Mouse (Mus musculus) telencephalon, adult 2 months (tissue): ENCODE results near the gene Xpo6.

Source experiments
- DNase-seq: peaks from one replicate; pipeline ENCODE4 v3.0.0-alpha.2; 2011; ENCODE audit warnings: low read depth, low spot score

Xpo6 gene

DNA sequence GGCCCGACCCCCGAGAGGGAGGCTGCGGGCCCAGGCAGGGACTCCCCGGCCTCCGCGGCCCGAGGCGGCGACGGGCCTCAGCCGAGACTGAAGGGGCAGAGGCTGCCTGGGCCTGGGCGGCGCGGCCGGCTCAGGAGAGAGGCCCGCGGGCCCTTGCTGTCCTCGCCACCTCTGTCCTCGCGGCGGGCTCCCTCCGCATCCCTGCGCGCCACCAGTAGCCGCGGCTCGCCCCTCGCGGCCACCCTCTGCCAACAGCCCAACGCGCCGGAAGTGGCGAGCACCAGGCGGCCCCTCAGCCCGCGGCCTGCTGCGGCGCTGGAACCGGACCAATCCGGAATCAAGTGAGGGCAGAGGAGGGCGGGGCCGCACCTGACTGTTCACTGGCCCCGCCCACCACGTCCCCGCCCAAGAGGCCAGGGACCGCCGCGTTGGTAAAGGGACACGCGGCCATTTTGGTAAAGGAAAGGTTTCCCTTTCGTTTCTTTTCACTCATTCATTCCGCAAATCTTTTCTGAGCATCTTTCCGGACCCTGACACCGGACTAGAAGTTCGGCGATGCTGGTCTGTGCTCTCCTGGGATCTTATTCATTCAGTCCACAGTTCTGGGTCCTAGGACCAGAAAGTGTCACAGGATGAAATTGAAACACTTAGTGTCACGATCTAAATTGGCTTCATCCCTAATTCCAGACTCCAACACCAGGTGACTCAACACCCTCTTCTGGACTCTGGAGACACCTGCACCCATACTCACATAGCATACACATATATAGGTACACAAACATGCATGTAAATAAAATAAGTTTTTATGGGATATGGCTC lies at the start of gene Xpo6:
Xpo6 (minus strand) TSS at position 324 of the 819 bp plus-strand sequence.
- peak; percentile 85 for DNase-seq

DNA sequence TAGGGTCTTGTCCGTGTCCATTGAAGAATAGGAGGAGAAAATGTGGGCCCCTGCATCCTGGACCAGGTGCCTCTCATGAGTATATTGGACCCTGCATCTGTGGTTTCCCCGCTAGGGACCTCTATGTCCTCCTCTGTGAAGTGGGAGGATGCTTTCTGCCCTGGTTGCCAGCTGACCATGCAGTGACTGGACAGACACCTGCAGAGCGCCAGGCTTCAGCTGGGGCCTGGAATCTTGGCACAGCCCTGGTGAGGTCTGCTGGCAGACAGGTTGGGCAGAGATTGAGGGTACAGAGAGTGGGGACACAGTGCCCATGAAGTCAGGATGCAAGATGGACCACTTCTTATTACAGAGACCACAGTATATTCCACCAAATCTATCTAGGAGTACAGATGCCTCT lies 49.7 kb upstream of the Xpo6 start:
- no peak for DNase-seq

DNA sequence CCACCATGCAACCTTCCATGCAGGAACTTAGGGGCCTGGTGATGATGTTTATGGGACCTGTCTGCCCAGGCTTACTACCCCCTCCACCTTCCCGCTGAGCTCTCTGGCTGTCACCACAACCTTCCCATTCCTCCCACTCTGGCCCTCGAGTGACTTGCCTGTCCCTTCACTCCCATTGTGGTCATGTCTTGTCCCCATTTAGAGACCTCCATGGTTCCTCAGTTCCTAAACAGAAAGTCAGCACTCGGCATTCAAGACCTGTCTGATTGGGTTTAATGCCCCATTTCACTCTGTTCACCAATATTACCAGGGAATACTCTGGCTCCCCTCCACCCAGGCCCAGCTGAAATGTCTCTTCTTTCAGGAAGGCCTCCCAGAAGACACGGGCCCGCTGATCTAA lies 48.8 kb upstream of the Xpo6 start:
- DNase-seq, result no peak

DNA sequence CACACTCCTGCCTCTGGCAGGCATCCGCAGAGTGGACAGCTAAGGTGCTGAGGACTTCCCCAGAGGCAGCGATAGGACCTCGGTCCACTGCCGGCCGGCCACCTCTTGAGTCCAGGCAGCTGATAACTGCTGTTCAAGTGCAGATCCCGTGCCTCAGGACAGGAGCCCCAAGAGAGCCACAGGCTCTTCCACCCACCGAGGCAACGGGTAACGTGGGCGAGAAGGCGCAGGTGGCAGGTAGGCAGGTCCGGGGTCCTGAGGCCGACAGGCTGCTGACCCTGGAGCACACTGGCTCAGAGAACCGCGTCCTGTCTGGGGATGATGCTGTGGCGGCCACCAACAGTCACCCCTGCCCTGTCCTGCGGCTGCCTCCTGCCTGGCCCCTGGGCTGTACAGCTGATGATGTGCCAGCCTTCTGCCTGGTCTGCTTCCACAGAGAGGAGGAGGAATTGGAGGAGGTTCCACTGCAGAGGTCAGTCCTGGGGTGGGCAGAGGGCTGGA lies 48.4 kb upstream of the Xpo6 start:
- no peak for DNase-seq

DNA sequence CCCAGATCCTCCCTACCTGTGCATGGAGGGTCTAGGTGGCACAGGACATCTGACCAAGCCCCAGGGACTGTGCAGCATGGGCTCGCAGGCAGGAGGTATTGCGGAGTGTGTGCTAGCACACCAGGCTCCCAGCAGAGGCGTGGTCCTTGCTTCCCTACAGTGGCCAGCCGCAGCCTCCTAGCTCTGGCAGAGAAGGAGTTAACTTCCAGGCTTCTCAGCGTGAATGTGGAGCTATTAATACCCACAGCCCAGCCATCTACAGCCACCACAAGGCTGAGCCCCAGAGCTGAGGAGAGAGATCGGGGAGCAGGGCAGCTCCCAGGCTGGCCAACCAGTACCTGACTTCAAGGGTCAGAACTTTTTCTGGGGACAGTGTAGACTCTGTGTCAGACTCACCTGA lies 47.8 kb upstream of the Xpo6 start:
- no peak for DNase-seq

DNA sequence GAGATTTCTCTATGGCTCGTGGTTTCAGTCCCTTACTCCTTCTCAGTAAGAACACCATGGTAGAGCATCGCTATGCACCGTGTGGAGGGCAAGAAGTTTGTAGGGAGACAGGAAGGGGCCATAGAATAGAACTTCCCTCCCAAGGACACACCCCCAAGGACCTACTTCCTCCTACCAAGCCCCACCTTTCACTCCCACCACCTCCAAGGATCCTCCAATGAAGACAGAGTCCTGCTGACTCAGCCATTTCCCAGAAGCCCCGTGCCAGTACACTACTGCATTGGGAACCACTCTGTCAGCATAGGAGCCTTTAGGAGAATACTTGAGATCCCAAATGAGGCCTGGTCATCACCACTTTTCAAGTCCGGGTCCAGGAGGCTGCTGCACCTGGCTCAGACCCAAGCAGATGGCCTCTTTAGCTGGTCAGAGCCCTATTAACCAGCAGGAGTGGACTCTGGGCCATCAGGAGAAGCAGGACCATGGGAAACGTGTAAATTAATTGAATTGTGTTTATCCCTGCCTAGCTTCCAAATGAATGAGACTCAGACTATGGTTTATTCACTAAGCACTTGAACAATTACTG lies 44.0 kb upstream of the Xpo6 start:
- DNase-seq, result no peak

DNA sequence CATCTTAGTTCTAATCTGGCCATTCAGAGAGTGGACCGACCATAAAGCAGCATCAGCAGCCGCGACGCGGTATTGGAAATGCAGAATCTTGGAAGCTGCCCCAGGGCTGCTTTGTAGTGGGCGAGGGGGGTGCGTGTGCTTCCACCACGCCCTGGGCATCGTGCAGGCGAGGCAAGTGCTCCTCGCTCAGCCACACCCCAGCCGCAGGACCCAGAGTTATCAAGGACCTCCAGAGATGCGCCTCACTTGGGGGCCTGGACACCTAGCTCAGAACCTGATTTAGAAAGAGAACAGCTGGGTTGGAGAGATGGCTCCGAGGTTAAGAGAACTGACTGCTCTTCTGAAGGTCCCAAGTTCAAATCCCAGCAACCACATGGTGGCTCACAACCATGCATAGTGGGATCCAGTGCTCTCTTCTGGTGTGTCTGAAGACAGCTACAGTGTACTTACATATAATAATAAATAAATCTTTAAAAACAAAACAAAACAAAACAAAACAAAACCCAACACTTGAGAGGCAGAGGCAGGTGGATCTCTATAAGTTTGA lies 40.6 kb upstream of the Xpo6 start:
- DNase-seq, result no peak

DNA sequence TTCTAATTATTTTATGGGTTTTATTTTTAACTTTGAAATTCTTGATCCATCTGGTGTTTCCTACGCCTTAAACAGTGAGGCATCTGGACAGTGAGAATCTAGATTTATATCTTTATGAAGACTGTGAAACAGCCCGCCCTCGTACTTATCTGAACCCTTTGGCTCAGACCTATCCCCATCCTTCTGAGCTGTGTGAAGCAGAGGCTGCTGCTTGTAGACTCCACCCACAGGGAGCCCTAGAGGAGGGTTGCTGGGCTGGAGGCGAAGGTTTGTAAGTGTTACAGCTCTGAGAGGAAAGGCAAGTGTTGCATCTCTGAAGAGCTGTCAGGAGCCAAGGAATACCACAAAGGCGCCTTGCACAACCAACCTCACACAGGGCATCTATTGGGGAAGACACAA lies 36.5 kb upstream of the Xpo6 start:
- peak; percentile 86 for DNase-seq

DNA sequence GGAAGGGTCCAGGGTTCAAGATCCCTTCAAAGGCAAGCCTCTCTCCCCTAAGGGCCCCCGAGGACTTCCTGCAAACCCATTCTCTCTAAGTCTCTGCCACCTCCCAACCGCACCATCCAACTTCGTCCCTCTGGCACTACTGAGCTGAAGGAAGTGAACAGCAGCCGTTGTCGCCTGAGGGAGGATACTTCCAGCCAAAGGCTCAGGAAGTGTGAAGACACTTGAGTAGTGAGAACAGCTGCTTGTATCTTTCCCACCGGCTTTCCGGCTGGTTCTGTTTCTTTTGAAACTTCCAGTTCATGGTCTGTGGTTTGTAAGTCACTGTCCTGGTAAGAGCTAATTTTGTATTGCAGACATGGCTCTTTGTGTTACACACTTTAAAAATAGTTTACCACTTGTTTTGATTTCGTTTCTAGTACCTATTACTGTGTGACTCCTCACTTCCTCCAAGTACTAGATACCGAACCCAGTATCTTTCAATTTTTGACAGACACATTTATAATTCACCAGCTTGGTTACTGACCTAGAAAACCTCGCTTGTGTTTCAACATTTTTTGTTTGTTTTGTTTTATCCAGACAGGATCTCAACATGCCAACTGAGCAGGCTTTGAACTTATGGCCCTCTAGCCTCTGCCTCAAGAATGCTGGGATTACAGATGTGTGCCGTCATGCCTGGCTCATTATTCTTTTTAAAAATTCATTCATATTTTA lies 35.9 kb upstream of the Xpo6 start:
- peak; percentile 87 for DNase-seq

DNA sequence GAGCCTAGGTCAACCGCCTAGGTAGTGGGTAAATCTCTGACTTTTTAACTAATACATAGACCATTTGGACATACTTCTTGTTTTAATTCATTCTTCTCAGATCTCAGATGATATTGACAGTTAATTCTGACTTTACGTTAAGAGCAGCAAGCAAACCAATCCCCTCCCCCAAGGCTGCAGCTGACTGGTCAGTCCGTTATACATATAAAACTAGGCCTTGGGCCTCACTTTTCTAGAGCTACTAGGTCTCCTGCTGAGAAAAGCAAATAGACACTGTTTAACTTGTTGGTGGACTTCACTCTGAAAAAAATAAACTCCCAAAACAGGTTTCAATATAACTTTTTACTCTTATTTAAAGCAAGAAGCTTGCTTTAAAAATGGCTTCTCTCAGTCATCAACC lies 34.3 kb upstream of the Xpo6 start:
- no peak for DNase-seq

DNA sequence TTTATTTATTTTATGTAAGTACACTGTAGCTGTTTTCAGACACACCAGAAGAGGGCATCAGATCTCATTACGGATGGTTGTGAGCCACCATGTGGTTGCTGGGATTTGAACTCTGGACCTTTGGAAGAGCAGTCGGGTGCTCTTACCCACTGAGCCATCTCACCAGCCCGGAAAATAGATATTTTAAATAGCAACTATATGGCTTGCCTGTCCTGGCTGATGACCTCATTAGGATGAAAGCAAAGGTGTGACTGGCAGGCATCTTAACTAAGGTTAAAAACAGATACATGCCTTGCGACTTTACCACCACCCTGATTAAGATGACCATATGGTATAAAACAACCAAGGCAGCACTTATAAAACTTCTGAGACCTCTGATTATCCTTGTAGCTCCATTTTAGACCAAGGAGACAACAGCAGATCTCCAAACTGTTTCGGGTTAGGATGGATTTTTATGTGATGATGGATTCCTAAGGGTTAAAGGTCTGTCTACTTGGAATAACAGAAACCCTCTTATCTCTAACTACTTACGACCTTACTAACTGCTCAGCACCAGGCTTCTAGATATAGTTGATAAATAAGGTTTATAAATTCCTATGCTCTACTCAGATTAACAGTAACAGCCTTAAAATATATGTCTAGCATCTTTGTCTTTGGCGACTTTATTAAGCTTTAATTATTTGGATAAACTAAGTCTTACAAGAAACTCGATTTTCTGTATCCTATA lies 32.2 kb upstream of the Xpo6 start:
- DNase-seq, result no peak

DNA sequence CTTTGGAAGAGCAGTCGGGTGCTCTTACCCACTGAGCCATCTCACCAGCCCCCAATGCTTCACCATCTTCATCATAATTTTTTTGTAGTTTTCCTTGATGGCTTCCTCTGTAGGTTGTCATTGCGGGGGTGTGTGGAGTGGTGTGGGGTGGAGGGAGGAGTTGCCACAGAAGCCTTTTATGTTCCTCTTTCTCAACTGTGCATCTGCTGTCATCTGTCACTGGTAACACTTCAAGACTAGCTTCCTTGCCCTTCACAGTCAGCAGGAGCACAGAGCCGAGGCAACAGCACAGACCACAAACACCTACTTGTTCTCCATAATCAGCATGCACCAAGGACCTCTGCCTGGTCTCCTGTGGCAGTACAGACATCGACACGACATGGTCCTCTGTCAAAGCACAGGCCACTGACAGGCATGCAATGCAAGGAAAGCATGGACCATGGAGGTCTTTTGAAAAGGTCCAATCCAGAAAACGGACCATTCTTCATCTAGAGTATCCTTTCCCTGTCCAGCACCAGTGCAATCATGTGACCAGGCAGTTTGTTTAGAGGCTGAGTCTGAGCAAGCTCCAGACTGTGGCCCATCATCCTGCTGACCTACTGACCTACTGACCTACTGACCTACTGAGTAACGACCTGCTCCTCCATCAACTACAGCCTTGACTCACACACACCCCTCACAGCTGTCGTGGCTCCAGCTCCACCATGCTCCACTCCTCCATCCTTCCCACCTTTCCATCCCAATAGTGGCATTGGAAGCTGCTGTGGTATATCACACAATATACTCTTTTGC lies 30.3 kb upstream of the Xpo6 start:
- no peak for DNase-seq

DNA sequence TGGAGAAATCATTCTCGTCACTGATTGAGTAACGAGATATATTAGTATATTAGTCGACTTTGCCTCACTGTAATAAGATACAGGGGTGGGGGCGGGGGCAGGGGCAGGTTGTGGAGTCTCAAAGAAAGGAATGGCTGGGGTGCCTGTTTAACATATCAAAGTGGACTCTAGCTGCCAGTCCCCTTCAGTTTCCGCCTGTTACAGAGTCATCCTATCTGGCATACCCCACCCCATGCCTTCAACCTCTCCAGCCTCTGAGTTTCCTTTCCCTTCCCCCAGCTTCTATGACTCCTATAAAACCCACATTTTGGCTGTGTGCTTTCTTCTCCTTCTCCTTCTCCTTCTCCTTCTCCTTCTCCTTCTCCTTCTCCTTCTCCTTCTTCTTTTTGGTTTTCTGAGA lies 25.8 kb upstream of the Xpo6 start:
- DNase-seq, result no peak

DNA sequence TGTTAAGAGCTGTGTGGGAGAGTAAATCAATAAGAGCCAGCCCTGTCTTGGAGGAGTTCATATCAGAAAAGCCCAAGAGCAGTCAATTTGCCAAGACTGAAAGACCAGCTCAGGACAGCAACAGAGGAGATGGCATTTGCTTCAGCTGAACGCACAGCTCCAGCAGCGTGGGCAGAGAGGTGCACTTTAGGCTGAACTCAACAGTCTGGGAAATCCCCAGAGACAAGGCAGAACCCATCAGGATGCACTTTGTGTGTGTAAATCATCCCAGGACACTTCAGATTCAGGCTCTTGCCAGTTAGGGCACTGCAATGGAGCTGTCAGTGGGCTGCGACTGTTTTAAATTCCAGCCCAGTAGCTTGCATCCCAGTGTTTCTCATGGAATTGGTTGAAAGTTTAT lies 22.5 kb upstream of the Xpo6 start:
- no peak for DNase-seq

DNA sequence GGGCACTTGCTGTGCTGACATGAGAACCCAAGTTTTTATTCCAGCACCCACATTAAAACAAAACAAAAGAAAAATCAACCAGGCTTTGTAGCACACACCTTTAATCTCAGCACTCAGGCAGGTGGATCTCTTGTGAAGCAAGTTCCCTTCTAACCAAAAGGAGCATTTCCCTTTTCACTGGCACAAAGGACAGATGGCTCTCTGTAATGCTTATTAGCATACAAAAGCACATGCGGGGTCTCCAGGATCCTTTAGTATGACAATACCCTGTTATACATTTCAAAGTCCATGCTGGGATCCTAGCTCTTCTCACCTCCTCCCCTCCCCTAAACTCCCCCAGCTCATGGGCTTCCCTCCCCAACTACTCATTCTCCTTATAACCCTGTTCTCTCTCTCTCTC lies 20.3 kb upstream of the Xpo6 start:
- DNase-seq, result no peak

DNA sequence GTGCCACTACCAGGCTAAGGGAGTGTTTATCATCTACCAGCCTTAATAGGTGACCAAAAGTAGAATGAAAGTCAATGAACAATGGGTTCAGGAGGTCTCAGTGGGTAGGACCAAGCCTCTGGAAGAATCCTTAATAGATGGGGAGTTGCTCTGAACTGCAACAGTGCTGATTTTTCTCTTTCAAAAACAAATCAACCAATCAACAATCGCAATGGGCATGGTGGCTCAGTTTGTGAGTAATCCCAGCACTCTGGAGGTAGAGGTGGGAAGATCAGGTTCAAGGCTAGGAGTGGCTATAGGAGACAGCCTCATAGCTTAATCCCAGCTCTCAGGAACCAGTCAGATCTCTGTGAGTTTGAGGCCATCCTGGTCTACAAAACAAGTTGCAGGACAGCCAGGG lies 18.0 kb upstream of the Xpo6 start:
- no peak for DNase-seq

DNA sequence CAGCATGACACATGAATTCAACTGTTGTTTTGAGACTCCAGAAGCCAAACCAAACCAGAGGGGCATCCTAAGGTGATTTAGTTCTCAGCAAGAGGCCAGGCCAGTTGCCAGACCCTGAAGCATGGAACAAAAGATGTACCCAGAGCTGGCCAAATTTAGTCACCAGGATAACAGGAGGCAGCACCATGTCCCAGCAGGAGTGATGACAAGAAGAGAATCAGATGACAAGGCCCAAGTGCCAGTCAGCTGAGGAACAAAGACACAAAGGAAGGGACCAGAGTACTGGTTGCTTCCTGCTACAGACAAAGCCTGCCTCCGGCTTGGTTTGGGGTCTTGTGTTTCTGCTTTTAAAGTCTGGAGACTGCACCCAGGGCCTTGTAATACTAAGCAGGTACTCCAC lies 16.6 kb upstream of the Xpo6 start:
- no peak for DNase-seq

DNA sequence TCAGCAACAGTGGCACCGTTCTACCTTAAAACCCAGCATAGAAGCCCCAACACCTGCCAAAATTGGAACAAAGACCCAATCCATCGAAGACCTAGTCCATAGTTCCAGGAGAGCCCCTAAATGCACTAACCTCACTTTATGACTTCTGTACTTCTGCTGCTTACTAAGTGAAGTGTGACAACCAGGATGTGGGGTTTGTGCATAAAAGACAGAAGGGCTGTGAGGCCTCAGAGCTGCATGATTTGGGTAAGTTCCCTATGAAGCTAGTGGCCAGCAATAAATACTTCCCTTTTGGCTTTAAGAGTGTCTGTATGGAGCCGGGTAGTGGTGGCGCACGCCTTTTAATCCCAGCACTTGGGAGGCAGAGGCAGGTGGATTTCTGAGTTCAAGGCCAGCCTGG lies 10.6 kb upstream of the Xpo6 start:
- DNase-seq, result no peak

DNA sequence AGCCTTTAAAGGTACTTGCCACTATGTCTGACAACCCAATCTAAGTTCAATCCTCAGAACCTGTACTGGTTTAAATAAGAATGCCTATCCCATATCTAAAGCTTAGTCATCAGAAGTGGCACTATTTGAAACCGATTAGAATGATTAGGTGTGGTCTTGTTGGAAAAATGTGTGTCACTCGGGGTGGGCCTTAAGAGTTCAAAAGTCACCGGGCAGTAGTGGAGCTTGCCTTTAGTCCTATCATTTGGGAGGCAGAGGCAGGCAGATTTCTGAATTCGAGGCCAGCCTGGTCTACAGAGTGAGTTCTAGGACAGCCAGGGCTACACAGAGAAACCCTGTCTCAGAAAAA lies 670 bp upstream of the Xpo6 start:
- DNase-seq, result no peak

DNA sequence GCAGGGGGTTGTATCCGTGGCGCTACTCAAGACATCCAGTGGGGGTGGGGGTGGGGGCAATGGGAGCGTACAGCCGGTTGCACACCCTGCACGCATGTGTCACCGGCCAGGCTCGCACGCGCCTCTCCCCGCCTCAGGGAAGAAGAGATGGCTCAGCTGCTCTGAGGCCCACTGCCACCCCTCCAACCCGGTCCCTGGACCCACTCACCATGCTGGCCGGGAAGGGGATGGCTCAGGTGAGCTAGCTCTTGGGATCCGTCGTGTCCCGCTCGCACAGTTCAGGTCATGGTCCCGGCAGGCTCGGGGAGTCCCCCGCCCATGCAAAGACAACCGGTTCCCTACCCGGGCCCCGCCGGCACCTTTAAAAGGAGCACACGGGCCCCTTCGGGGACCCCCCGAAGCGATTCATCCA lies 604 bp downstream of the Xpo6 start:
- no peak for DNase-seq

DNA sequence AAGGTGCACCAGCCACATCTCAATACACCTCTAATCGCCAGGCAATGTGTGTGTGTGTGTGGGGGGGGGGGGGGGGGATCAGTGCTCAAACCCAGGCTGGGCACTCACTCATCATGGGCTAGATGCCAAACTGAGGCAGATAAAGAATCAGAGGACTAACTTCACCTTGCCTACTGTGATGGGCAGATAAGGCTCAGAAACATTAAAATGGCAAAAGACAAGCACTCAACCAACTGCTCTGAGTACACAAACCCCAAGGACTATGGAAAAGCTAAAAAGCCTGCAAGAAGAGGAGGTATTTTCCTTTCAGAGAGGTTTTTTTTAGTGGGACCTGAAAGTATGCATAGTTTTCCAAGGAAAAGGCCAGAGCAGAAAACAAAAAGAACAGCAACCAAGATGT lies 1.4 kb downstream of the Xpo6 start:
- no peak for DNase-seq
